Mouse (Mus musculus) brain, embryonic 14.5 days (tissue): Measurements from ENCODE around the gene Gdpd4. TPM values are rescaled to one million over a fixed set of nuclear protein-coding genes. Genes with fewer than 3 reads are reported as not detected.

Source experiments
- DNase-seq: peaks from one replicate; pipeline ENCODE4 v3.0.0-alpha.2; 2011; ENCODE audit warnings: low read depth
- CTCF ChIP-seq: fragments of 200-500 bp; IDR thresholded peaks from 2 replicates; pipeline ENCODE4 v1.5.1; 2012; ENCODE audit warnings: inconsistent platforms, mild to moderate bottlenecking, moderate library complexity, borderline replicate concordance; ENCODE audit not compliant: insufficient read depth, insufficient read length; ENCODE audit errors: extremely low read depth
- POLR2A ChIP-seq: fragments of 200-500 bp; IDR thresholded peaks from 2 replicates; pipeline ENCODE4 v1.6.1; 2012; ENCODE audit warnings: mild to moderate bottlenecking, inconsistent platforms, borderline replicate concordance; ENCODE audit not compliant: poor library complexity, insufficient read depth, insufficient read length, severe bottlenecking; ENCODE audit errors: extremely low read depth
- polyA plus RNA-seq: library from polyadenylated mRNA; depleted of rRNA; stranded (reverse); fragments of >200 nt; gene quantifications from 2 replicates; pipeline ENCODE4 v1.2.3, GENCODE M21; 2012; rRNA removed

Gdpd4 gene
- polyA plus RNA-seq, 1 experiment = 0.03 TPM

- TF ChIP-seq POLR2A (no peak), CTCF (no peak)
- DNase-seq = no peak
Measured at GRCm38 (mm10) chr7:98095852-98096251, 176.1 kb downstream of the Gdpd4 start.

GRCm38 (mm10) chr7:98097557-98097956 lies 177.8 kb downstream of the Gdpd4 start:
- TF ChIP-seq POLR2A = no peak
- no peak for TF ChIP-seq CTCF
- no peak for DNase-seq

Other genes starting within 250 kb of the Gdpd4 start
- 114 and 124 TPM in 2 replicates for gene Clns1a, start 223.3 kb upstream of the Gdpd4 start, polyA plus RNA-seq
- gene Aqp11, start 181.7 kb upstream of the Gdpd4 start, polyA plus RNA-seq = 7.9 and 10.2 TPM in 2 replicates
- gene Pak1, start 131.4 kb upstream of the Gdpd4 start, polyA plus RNA-seq = 96.0 and 138 TPM in 2 replicates
- gene Myo7a, start 199.6 kb downstream of the Gdpd4 start, polyA plus RNA-seq = 25.9 and 42.1 TPM in 2 replicates
- 0.18 and 0.33 TPM in 2 replicates for gene Omp, start 225.5 kb downstream of the Gdpd4 start, polyA plus RNA-seq